Mouse (Mus musculus) olfactory bulb, adult 2 months (tissue): ENCODE data around the gene Gpr83. TPM values are rescaled to one million over a fixed set of nuclear protein-coding genes. Genes with fewer than 3 reads are reported as not detected.

Experiments
- H3K27ac ChIP-seq: fragments of 200-500 bp; 2 replicates; pipeline ENCODE4 v1.5.1; 2012; ENCODE audit warnings: low read depth, low read length; ENCODE audit not compliant: insufficient read depth
- H3K4me1 ChIP-seq: fragments of 200-500 bp; 2 replicates; pipeline ENCODE4 v1.6.1; 2012; ENCODE audit warnings: low read length; ENCODE audit not compliant: control insufficient read depth, insufficient read depth
- H3K4me3 ChIP-seq: fragments of 200-500 bp; 2 replicates; pipeline ENCODE4 v1.5.1; 2012; ENCODE audit warnings: mild to moderate bottlenecking, low read depth, low read length, moderate library complexity; ENCODE audit not compliant: insufficient read depth
- CTCF ChIP-seq: fragments of 200-500 bp; IDR thresholded peaks from 2 replicates; pipeline ENCODE4 v1.5.1; 2012; ENCODE audit warnings: low read depth, mild to moderate bottlenecking, low read length, moderate library complexity; ENCODE audit not compliant: insufficient read depth
- POLR2A ChIP-seq: fragments of 200-500 bp; IDR thresholded peaks from 2 replicates; pipeline ENCODE4 v1.6.1; 2012; ENCODE audit warnings: mild to moderate bottlenecking, low read depth, low read length, moderate library complexity; ENCODE audit not compliant: insufficient read depth
- WGBS: fragments of 180-500 bp; shearing (Covaris S2); methylation state at CpG from one replicate; pipeline ENCODE4 v1.1.7; 2018; 5-methylcytosine and 5-hydroxymethylcytosine counted together
- polyA plus RNA-seq: library from polyadenylated mRNA; stranded (reverse); fragments of >200 nt; gene quantifications from 2 replicates; pipeline ENCODE4 v1.2.4, GENCODE M21; 2012; ENCODE audit warnings: low replicate concordance; ENCODE audit not compliant: missing spikeins, insufficient read depth, insufficient read length

Gpr83 gene
- polyA plus RNA-seq, 1 experiment = not detected

- Histone ChIP-seq H3K4me1 (no peaks in the 10 kb centered on the region), H3K4me3 (no peak overlapping the region), H3K27ac (no peak overlapping the region)
- TF ChIP-seq CTCF (no peak), POLR2A (no peak)
- WGBS = 89% methylated on average over 3 of the region's 3 CpGs
Measured at GRCm38 (mm10) chr9:14894628-14895027, 34.6 kb downstream of the Gpr83 start.

GRCm38 (mm10) chr9:14895237-14895835 is 35.3 kb downstream of the Gpr83 start:
- Histone ChIP-seq H3K4me3 (no peak overlapping the region), H3K4me1 (no peaks in the 10 kb centered on the region), H3K27ac (no peak overlapping the region)
- WGBS = 29% methylated on average over 7 of the region's 7 CpGs
- TF ChIP-seq POLR2A = no peak
- TF ChIP-seq CTCF = no peak

- no peak overlapping the region for H3K27ac ChIP-seq
- no peak overlapping the region for H3K4me3 ChIP-seq
- H3K4me1 ChIP-seq = no peaks in the 10 kb centered on the region
- whole genome bisulfite sequencing = 65% methylated on average over 3 of the region's 3 CpGs
- TF ChIP-seq POLR2A (no peak), CTCF (no peak)
Measured at GRCm38 (mm10) chr9:14897102-14897501, 37.1 kb downstream of the Gpr83 start.

- no peak for TF ChIP-seq POLR2A
- TF ChIP-seq CTCF = no peak
- WGBS = 92% methylated on average over 7 of the region's 7 CpGs
- H3K27ac ChIP-seq = no peak overlapping the region
- H3K4me3 ChIP-seq = no peak overlapping the region
- peaks cover 9% of the 10 kb centered on the region for H3K4me1 ChIP-seq
Measured at GRCm38 (mm10) chr9:14901757-14902156, 41.7 kb downstream of the Gpr83 start.

GRCm38 (mm10) chr9:14902416-14902815 is 42.4 kb downstream of the Gpr83 start:
- WGBS = 93% methylated on average over 2 of the region's 2 CpGs
- no peak overlapping the region for H3K27ac ChIP-seq
- H3K4me1 ChIP-seq = peaks cover 10% of the 10 kb centered on the region
- TF ChIP-seq CTCF (no peak), POLR2A (no peak)
- no peak overlapping the region for H3K4me3 ChIP-seq

- no peak for TF ChIP-seq CTCF
- no peak for TF ChIP-seq POLR2A
- Histone ChIP-seq H3K4me3 (no peak overlapping the region), H3K4me1 (peaks cover 14% of the 10 kb centered on the region), H3K27ac (no peak overlapping the region)
- 96% methylated on average over 3 of the region's 3 CpGs for WGBS
Measured at GRCm38 (mm10) chr9:14903006-14903405, 43.0 kb downstream of the Gpr83 start.

- Histone ChIP-seq H3K4me3 (no peak within 1 kb of the TSS), H3K4me1 (peaks cover 14% of the 10 kb centered on the region), H3K27ac (no peak within 1 kb of the TSS)
- WGBS = 54% methylated on average over 11 of the region's 11 CpGs
- TF ChIP-seq CTCF = no peak
- no peak for TF ChIP-seq POLR2A
Measured at GRCm38 (mm10) chr9:14903581-14904378, 43.8 kb downstream of the Gpr83 start, which contains the start of gene Izumo1r. Izumo1r (minus strand) TSS chr9:14903949.

GRCm38 (mm10) chr9:14904741-14905475 is 44.9 kb downstream of the Gpr83 start:
- TF ChIP-seq CTCF (no peak), POLR2A (no peak)
- peaks cover 14% of the 10 kb centered on the region for H3K4me1 ChIP-seq
- WGBS = 65% methylated on average over 9 of the region's 9 CpGs
- H3K27ac ChIP-seq = no peak overlapping the region
- no peak overlapping the region for H3K4me3 ChIP-seq

- H3K4me1 ChIP-seq = peaks cover 14% of the 10 kb centered on the region
- WGBS = 81% methylated on average over 3 of the region's 3 CpGs
- no peak overlapping the region for H3K27ac ChIP-seq
- no peak for TF ChIP-seq POLR2A
- TF ChIP-seq CTCF = no peak
- no peak overlapping the region for H3K4me3 ChIP-seq
Measured at GRCm38 (mm10) chr9:14905956-14906355, 45.9 kb downstream of the Gpr83 start.
